Mouse (Mus musculus) cortical plate, adult 2 months (tissue): ENCODE results near the gene Diaph3.

Experiments
- CTCF ChIP-seq: fragments of 200-500 bp; IDR thresholded peaks from 2 replicates; pipeline ENCODE4 v1.5.1; 2011; ENCODE audit warnings: mild to moderate bottlenecking, control low read depth, low read length; ENCODE audit not compliant: insufficient read depth; ENCODE audit errors: extremely low read depth
- POLR2A ChIP-seq: fragments of 200-500 bp; IDR thresholded peaks from 2 replicates; pipeline ENCODE4 v1.6.1; 2011; ENCODE audit warnings: mild to moderate bottlenecking, low read length, control low read depth; ENCODE audit not compliant: insufficient read depth; ENCODE audit errors: extremely low read depth

DNA sequence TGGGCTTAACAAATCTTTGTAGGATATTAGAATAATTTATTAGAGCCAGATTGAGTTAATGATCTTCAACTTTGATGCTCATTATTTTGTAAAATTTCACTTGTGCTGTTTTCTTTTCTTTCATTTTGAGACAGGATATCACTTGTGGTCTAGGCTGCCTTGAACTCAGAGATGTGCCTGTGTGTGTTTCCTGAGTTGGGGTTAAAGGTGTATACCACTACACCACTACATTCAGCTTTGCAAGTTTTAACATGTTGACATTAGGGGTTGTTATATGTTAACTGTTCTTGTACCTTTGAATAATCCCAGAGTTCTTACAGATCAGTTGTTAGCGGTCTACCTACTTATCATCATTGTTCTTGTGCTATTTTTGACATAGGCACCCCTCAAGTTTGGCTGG is 404.4 kb downstream of the Diaph3 start:
- TF ChIP-seq CTCF (no peak), POLR2A (no peak)
